Mouse (Mus musculus): ENCODE measurements around the gene Commd2. TPM values are rescaled to one million over a fixed set of nuclear protein-coding genes. Genes with fewer than 3 reads are reported as not detected.

The Commd2 gene
- total and polyA plus RNA-seq, 3 experiments: 35.3 to 65.3 (median 53.2) TPM

DNA sequence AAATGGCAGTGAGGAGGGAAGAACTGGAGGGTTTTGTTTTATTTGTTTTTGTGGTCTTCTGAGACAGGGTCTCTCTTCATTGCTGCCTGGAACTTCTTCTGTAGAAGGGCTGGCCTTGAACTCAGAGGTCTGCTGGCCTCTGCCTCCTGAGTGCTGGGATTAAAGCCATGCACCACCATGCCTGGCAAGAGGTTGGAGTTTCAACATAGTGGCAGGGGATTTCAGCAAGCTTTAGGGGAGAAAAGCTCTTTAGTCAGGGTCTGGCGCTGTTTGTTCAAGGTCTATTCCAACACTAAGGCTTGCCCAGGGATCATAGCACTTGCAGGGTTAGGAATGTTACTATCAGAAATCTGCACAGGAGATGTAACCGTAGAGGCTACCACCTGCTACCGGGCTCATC, 2.1 kb upstream of the Commd2 start:
- Histone ChIP-seq H3K79me2 (replicated peaks; ENCODE audit: control insufficient read depth, extremely low read depth, insufficient read depth, poor library complexity, severe bottlenecking) (peaks cover 11% of the 10 kb centered on the region), H3K9me3 (replicated peaks; ENCODE audit: low read length) (no peaks in the 10 kb centered on the region), H3K4me2 (ENCODE audit: insufficient read depth, low read depth, poor library complexity, severe bottlenecking) (no peak overlapping the region), H3K27me3 (replicated peaks) (no peaks in the 10 kb centered on the region), H3K36me3 (replicated peaks in 1 of 2; ENCODE audit: control insufficient read depth in 1 of 2, insufficient read depth in 1 of 2, low read length in 1 of 2) (peaks cover 0 to 10% of the 10 kb centered on the region in 2 experiments), H3K4me3 (replicated peaks in 1 of 3; ENCODE audit: low read depth in 2 of 3, low read length in 2 of 3, poor library complexity in 1 of 3) (no peak overlapping the region), H3K4me1 (ENCODE audit: control insufficient read depth in 1 of 2, insufficient read depth in 2 of 2) (peaks cover 0 to 14% of the 10 kb centered on the region in 2 experiments; a peak in 2 of 4 replicates), H3K9ac (ENCODE audit: insufficient read depth, low read depth) (no peak overlapping the region), H3K27ac (ENCODE audit: insufficient read depth, low read depth) (no peak overlapping the region)
- no peak for TF ChIP-seq MAZ (IDR thresholded peaks at IDR 0.05; ENCODE audit: low read depth, low read length)
- no peak for TF ChIP-seq USF1 (IDR thresholded peaks at IDR 0.05; ENCODE audit: low read depth, low read length)
- TF ChIP-seq JUN (IDR thresholded peaks at IDR 0.05; ENCODE audit: insufficient read depth, low read depth, low read length): no peak
- TF ChIP-seq POLR2A (IDR thresholded peaks at IDR 0.05; ENCODE audit: low read depth, low read length): no peak
- no peak for TF ChIP-seq BHLHE40 (IDR thresholded peaks at IDR 0.05; ENCODE audit: low read depth, low read length)
- no peak for TF ChIP-seq MAX (IDR thresholded peaks at IDR 0.05; ENCODE audit: low read length)
- no peak for TF ChIP-seq ZMIZ1 (IDR thresholded peaks at IDR 0.05; ENCODE audit: low read depth, low read length)
- no peak for TF ChIP-seq ZNF384 (IDR thresholded peaks at IDR 0.05; ENCODE audit: low read depth, low read length)
- TF ChIP-seq MEF2A (IDR thresholded peaks at IDR 0.05; ENCODE audit: borderline replicate concordance, low read depth, low read length): no peak
- no peak for TF ChIP-seq UBTF (IDR thresholded peaks at IDR 0.05; ENCODE audit: low read depth, low read length)
- TF ChIP-seq JUND (conservative IDR thresholded peaks at IDR 0.05; ENCODE audit: low read depth, low read length): no peak
- DNase-seq (ENCODE audit: extremely low read depth): no peak
- in situ Hi-C loops (cut with MboI; ENCODE audit: low pct_ligation_motif_present, low pct_unique_long_range_greater_than_20kb, low sequenced_read_pairs) (loop anchor here (25.0 kb wide), 1 partner anchor 459 kb away; no protein-coding TSS in a partner anchor), dilution Hi-C loops (cut with MboI; ENCODE audit: extremely low pct_ligation_motif_present, extremely low pct_unique_long_range_greater_than_20kb, low sequenced_read_pairs) (no loop called here)

DNA sequence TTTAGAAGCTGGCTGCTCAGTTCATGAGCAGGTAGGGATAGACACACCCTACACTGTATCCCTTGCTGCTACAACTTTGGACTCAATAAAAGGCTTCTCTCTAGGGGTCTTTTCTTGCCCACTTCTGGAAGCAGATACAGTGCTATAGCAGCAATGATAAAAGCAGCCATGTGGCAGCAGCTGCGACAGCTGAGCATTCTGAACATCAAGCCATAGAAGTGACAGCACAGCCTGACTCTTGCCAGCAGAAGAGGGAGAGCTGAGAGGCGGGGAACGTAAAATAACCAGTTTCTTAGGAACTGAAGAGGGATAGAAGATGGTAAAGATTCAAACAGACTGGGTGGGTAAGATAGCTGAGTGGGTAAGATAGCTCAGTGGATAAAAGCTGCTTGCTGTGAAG, 970 bp upstream of the Commd2 start:
- H3K9me3 ChIP-seq (replicated peaks; ENCODE audit: low read length): no peaks in the 10 kb centered on the region
- in situ Hi-C loops (cut with MboI; ENCODE audit: low pct_ligation_motif_present, low pct_unique_long_range_greater_than_20kb, low sequenced_read_pairs) (loop anchor here (25.0 kb wide), 1 partner anchor 460 kb away; no protein-coding TSS in a partner anchor), dilution Hi-C loops (cut with MboI; ENCODE audit: extremely low pct_ligation_motif_present, extremely low pct_unique_long_range_greater_than_20kb, low sequenced_read_pairs) (no loop called here)
- no peak overlapping the region for H3K4me3 ChIP-seq (replicated peaks in 1 of 3; ENCODE audit: low read depth in 2 of 3, low read length in 2 of 3, poor library complexity in 1 of 3)
- no peak overlapping the region for H3K27ac ChIP-seq (ENCODE audit: insufficient read depth, low read depth)
- peaks cover 0 to 13% of the 10 kb centered on the region in 2 experiments for H3K36me3 ChIP-seq (replicated peaks in 1 of 2; ENCODE audit: control insufficient read depth in 1 of 2, insufficient read depth in 1 of 2, low read length in 1 of 2)
- H3K79me2 ChIP-seq (replicated peaks; ENCODE audit: control insufficient read depth, extremely low read depth, insufficient read depth, poor library complexity, severe bottlenecking): peaks cover 11% of the 10 kb centered on the region
- no peaks in the 10 kb centered on the region for H3K27me3 ChIP-seq (replicated peaks)
- no peak overlapping the region for H3K4me2 ChIP-seq (ENCODE audit: insufficient read depth, low read depth, poor library complexity, severe bottlenecking)
- no peak overlapping the region for H3K9ac ChIP-seq (ENCODE audit: insufficient read depth, low read depth)
- DNase-seq (ENCODE audit: extremely low read depth): no peak
- TF ChIP-seq POLR2AphosphoS2 (IDR thresholded peaks at IDR 0.05; ENCODE audit: low read depth, low read length) (no peak), GABPA (IDR thresholded peaks at IDR 0.05; ENCODE audit: insufficient replicate concordance, low read depth, low read length) (no peak), CHD1 (IDR thresholded peaks at IDR 0.05; ENCODE audit: low read depth, low read length) (no peak), UBTF (IDR thresholded peaks at IDR 0.05; ENCODE audit: low read depth, low read length) (no peak), POLR2A (IDR thresholded peaks at IDR 0.05; ENCODE audit: low read depth, low read length) (no peak), NELFE (IDR thresholded peaks at IDR 0.05; ENCODE audit: low read depth, low read length) (no peak), TBP (conservative IDR thresholded peaks at IDR 0.05; ENCODE audit: low read depth, low read length) (no peak), USF2 (conservative IDR thresholded peaks at IDR 0.05; ENCODE audit: low read depth, low read length) (no peak), MAFK (IDR thresholded peaks at IDR 0.05; ENCODE audit: insufficient replicate concordance, low read length) (no peak), RAD21 (IDR thresholded peaks at IDR 0.05; ENCODE audit: low read depth, low read length) (no peak), CHD2 (IDR thresholded peaks at IDR 0.05; ENCODE audit: low read length) (no peak), BHLHE40 (IDR thresholded peaks at IDR 0.05; ENCODE audit: low read depth, low read length) (no peak), E2F4 (IDR thresholded peaks at IDR 0.05; ENCODE audit: insufficient replicate concordance, low read depth, low read length) (no peak), ELF1 (IDR thresholded peaks at IDR 0.05; ENCODE audit: low read depth, low read length) (no peak), MAZ (IDR thresholded peaks at IDR 0.05; ENCODE audit: low read depth, low read length) (no peak), MXI1 (IDR thresholded peaks at IDR 0.05; ENCODE audit: low read depth, low read length) (no peak)
- peaks cover 0 to 14% of the 10 kb centered on the region in 2 experiments; a peak in 2 of 4 replicates for H3K4me1 ChIP-seq (ENCODE audit: control insufficient read depth in 1 of 2, insufficient read depth in 2 of 2)
